Mouse (Mus musculus) CH12.LX (cell line): ENCODE results near the gene Duoxa1. TPM values are rescaled to one million over a fixed set of nuclear protein-coding genes. Genes with fewer than 3 reads are reported as not detected.

Source experiments
- DNase-seq: peaks from one replicate; pipeline ENCODE4 v3.0.0-alpha.2; 2013; ENCODE audit errors: extremely low read depth
- H3K27ac ChIP-seq: 2 replicates; pipeline ENCODE4 v1.5.1; 2012; ENCODE audit warnings: low read depth, mild to moderate bottlenecking, control low read depth, moderate library complexity; ENCODE audit not compliant: insufficient read depth
- H3K27me3 ChIP-seq: replicated peaks from 2 replicates; pipeline ENCODE3; 2012; ENCODE audit warnings: inconsistent platforms
- H3K36me3 ChIP-seq, 2 experiments: replicated peaks in 1 of 2; 2 replicates each; pipeline versions ENCODE3 to v1.6.1; 2012; ENCODE audit warnings: inconsistent platforms in 1 of 2, low read length in 1 of 2, mild to moderate bottlenecking in 1 of 2, mixed read lengths in 1 of 2, moderate library complexity in 1 of 2; ENCODE audit not compliant: control insufficient read depth in 1 of 2, insufficient read depth in 1 of 2
- H3K4me1 ChIP-seq, 2 experiments: 2 replicates each; pipeline ENCODE4 v1.6.1; 2012; ENCODE audit warnings: inconsistent platforms in 1 of 2, moderate library complexity in 1 of 2; ENCODE audit not compliant: insufficient read depth in 2 of 2, control insufficient read depth in 1 of 2
- H3K4me2 ChIP-seq: 2 replicates; pipeline ENCODE4 v1.6.1; 2012; ENCODE audit warnings: low read depth, mild to moderate bottlenecking, control low read depth; ENCODE audit not compliant: poor library complexity, insufficient read depth, severe bottlenecking
- H3K4me3 ChIP-seq, 3 experiments: fragments of 150-350 bp in 1 of 3; sonication (generic) in 1 of 3; replicated peaks in 1 of 3; 2 replicates each; pipeline versions ENCODE3 to v1.5.1; 2011 to 2012; ENCODE audit warnings: low read depth in 2 of 3, low read length in 2 of 3, mild to moderate bottlenecking in 2 of 3, moderate library complexity in 2 of 3, control low read depth in 1 of 3, improper control_type of control experiment in 1 of 3, inconsistent platforms in 1 of 3, mixed read lengths in 1 of 3; ENCODE audit not compliant: poor library complexity in 1 of 3
- H3K79me2 ChIP-seq: replicated peaks from 2 replicates; pipeline ENCODE4 v1.6.1; 2012; ENCODE audit warnings: mild to moderate bottlenecking, moderate library complexity; ENCODE audit not compliant: control insufficient read depth, poor library complexity, insufficient read depth, severe bottlenecking; ENCODE audit errors: extremely low read depth
- H3K9ac ChIP-seq: 2 replicates; pipeline ENCODE4 v1.6.1; 2012; ENCODE audit warnings: low read depth, mild to moderate bottlenecking, control low read depth, moderate library complexity; ENCODE audit not compliant: insufficient read depth
- H3K9me3 ChIP-seq: replicated peaks from 2 replicates; pipeline ENCODE3; 2012; ENCODE audit warnings: low read length, inconsistent platforms, mixed read lengths
- BHLHE40 ChIP-seq: IDR thresholded peaks from 2 replicates; pipeline ENCODE4 v1.6.1; 2011; ENCODE audit warnings: mild to moderate bottlenecking, low read depth, low read length, improper control_type of control experiment
- CHD2 ChIP-seq: IDR thresholded peaks from 2 replicates; pipeline ENCODE4 v1.6.1; 2011; ENCODE audit warnings: low read length, improper control_type of control experiment
- ELF1 ChIP-seq: IDR thresholded peaks from 2 replicates; pipeline ENCODE4 v1.6.1; 2014; ENCODE audit warnings: low read depth, mild to moderate bottlenecking, inconsistent platforms, low read length, improper control_type of control experiment
- EP300 ChIP-seq: IDR thresholded peaks from 2 replicates; pipeline ENCODE4 v1.6.1; 2011; ENCODE audit warnings: low read length, improper control_type of control experiment
- HCFC1 ChIP-seq: IDR thresholded peaks from 2 replicates; pipeline ENCODE4 v1.6.1; 2012; ENCODE audit warnings: low read depth, mild to moderate bottlenecking, inconsistent platforms, low read length, improper control_type of control experiment
- IRF4 ChIP-seq: IDR thresholded peaks from 2 replicates; pipeline ENCODE4 v1.6.1; 2014; ENCODE audit warnings: low read depth, mild to moderate bottlenecking, inconsistent platforms, low read length, improper control_type of control experiment
- JUN ChIP-seq: IDR thresholded peaks from 2 replicates; pipeline ENCODE4 v1.6.1; 2011; ENCODE audit warnings: low read depth, mild to moderate bottlenecking, low read length, improper control_type of control experiment, moderate library complexity; ENCODE audit not compliant: insufficient read depth
- JUND ChIP-seq: conservative IDR thresholded peaks from 2 replicates; pipeline ENCODE4 v1.6.1; 2011; ENCODE audit warnings: low read depth, low read length, improper control_type of control experiment
- KAT2A ChIP-seq: IDR thresholded peaks from 2 replicates; pipeline ENCODE4 v1.6.1; 2012; ENCODE audit warnings: low read length, improper control_type of control experiment, inconsistent platforms; ENCODE audit not compliant: insufficient replicate concordance
- MAX ChIP-seq: IDR thresholded peaks from 2 replicates; pipeline ENCODE4 v1.6.1; 2011; ENCODE audit warnings: low read length, improper control_type of control experiment
- MEF2A ChIP-seq: IDR thresholded peaks from 2 replicates; pipeline ENCODE4 v1.6.1; 2014; ENCODE audit warnings: low read depth, mild to moderate bottlenecking, inconsistent platforms, low read length, improper control_type of control experiment, borderline replicate concordance
- NELFE ChIP-seq: IDR thresholded peaks from 2 replicates; pipeline ENCODE4 v1.6.1; 2011; ENCODE audit warnings: low read depth, low read length, improper control_type of control experiment
- RAD21 ChIP-seq: IDR thresholded peaks from 2 replicates; pipeline ENCODE4 v1.6.1; 2011; ENCODE audit warnings: low read depth, mild to moderate bottlenecking, low read length, improper control_type of control experiment, moderate library complexity
- RCOR1 ChIP-seq: conservative IDR thresholded peaks from 2 replicates; pipeline ENCODE4 v1.6.1; 2012; ENCODE audit warnings: low read depth, mild to moderate bottlenecking, inconsistent platforms, low read length, improper control_type of control experiment
- SMC3 ChIP-seq: IDR thresholded peaks from 2 replicates; pipeline ENCODE4 v1.6.1; 2011; ENCODE audit warnings: low read depth, low read length, improper control_type of control experiment
- TCF12 ChIP-seq: IDR thresholded peaks from 2 replicates; pipeline ENCODE4 v1.6.1; 2014; ENCODE audit warnings: low read depth, mild to moderate bottlenecking, inconsistent platforms, low read length, improper control_type of control experiment
- USF2 ChIP-seq: conservative IDR thresholded peaks from 2 replicates; pipeline ENCODE4 v1.6.1; 2011; ENCODE audit warnings: low read depth, low read length, improper control_type of control experiment
- ZC3H11A ChIP-seq: IDR thresholded peaks from 2 replicates; pipeline ENCODE4 v1.6.1; 2012; ENCODE audit warnings: low read depth, mild to moderate bottlenecking, inconsistent platforms, low read length, improper control_type of control experiment
- dilution Hi-C: fragments of 300-500 bp; cut with MboI; formaldehyde crosslinking; loops from 2 replicates; pipeline ENCODE4 v1.14.3; 2020; ENCODE audit warnings: low sequenced_read_pairs; ENCODE audit not compliant: extremely low pct_unique_long_range_greater_than_20kb, extremely low pct_ligation_motif_present
- in situ Hi-C: fragments of 300-500 bp; cut with MboI; formaldehyde crosslinking; loops from 3 replicates; pipeline ENCODE4 v1.14.3; 2019; ENCODE audit warnings: low sequenced_read_pairs, low pct_ligation_motif_present, low pct_unique_long_range_greater_than_20kb, mixed read lengths
- polyA plus RNA-seq: library from polyadenylated mRNA; unstranded; fragments of >175 nt; gene quantifications from 2 replicates; pipeline ENCODE4 v1.2.1, GENCODE M21; 2012; ENCODE audit warnings: low read depth; ENCODE audit not compliant: insufficient read length
- total RNA-seq, 2 experiments: library from RNA; depleted of rRNA; stranded (reverse); fragments of 300-350 nt in 1 of 2; fragments of >200 nt in 1 of 2; gene quantifications; 2 replicates each; pipeline ENCODE4 v1.2.3; 2012 to 2014

Gene Duoxa1
- total and polyA plus RNA-seq, 3 experiments: not detected

GRCm38 (mm10) chr2:122352992-122353391 lies 39.5 kb upstream of the Duoxa1 start:
- dilution Hi-C loops: no loop called here
- H3K27me3 ChIP-seq: peaks cover 1% of the 10 kb centered on the region
- in situ Hi-C loops: no loop called here

GRCm38 (mm10) chr2:122351931-122352329 lies 38.4 kb upstream of the Duoxa1 start:
- dilution Hi-C loops: no loop called here
- H3K9me3 ChIP-seq: no peaks in the 10 kb centered on the region
- TF ChIP-seq SMC3: no peak
- no peak for TF ChIP-seq JUN
- no peak for TF ChIP-seq ELF1
- no peak for TF ChIP-seq MEF2A
- TF ChIP-seq USF2: no peak
- TF ChIP-seq TCF12: no peak
- no peak for TF ChIP-seq CHD2
- no peak for TF ChIP-seq RAD21
- no peak for TF ChIP-seq MAX
- TF ChIP-seq KAT2A: no peak
- TF ChIP-seq JUND: no peak
- no peak for TF ChIP-seq RCOR1
- no peak for TF ChIP-seq BHLHE40
- no peak for TF ChIP-seq HCFC1
- no peak for TF ChIP-seq EP300
- TF ChIP-seq ZC3H11A: no peak
- no peak for TF ChIP-seq NELFE
- TF ChIP-seq IRF4: no peak
- TF ChIP-seq, all 38 proteins: peak for 0
- H3K9ac ChIP-seq: no peak overlapping the region
- no peak overlapping the region for H3K4me2 ChIP-seq
- H3K4me1 ChIP-seq: peaks cover 8 to 23% of the 10 kb centered on the region in 2 experiments
- no peaks in the 10 kb centered on the region for H3K79me2 ChIP-seq
- H3K36me3 ChIP-seq: no peaks in the 10 kb centered on the region
- in situ Hi-C loops: no loop called here
- peaks cover 9% of the 10 kb centered on the region for H3K27me3 ChIP-seq
- DNase-seq: no peak
- no peak overlapping the region for H3K4me3 ChIP-seq
- no peak overlapping the region for H3K27ac ChIP-seq

More at GRCm38 (mm10) chr2:122352992-122353391, 39.5 kb upstream of the Duoxa1 start:
- no peak for DNase-seq
- H3K4me2 ChIP-seq: no peak overlapping the region
- peaks cover 6 to 20% of the 10 kb centered on the region in 2 experiments for H3K4me1 ChIP-seq
- H3K9ac ChIP-seq: no peak overlapping the region
- H3K79me2 ChIP-seq: no peaks in the 10 kb centered on the region
- no peaks in the 10 kb centered on the region for H3K36me3 ChIP-seq
- TF ChIP-seq EP300: no peak
- no peak for TF ChIP-seq SMC3
- TF ChIP-seq, all 38 proteins: peak for 0
- no peaks in the 10 kb centered on the region for H3K9me3 ChIP-seq
- no peak overlapping the region for H3K27ac ChIP-seq
- no peak overlapping the region for H3K4me3 ChIP-seq
